Mouse (Mus musculus): ENCODE data around the gene S1pr1. TPM values are rescaled to one million over a fixed set of nuclear protein-coding genes. Genes with fewer than 3 reads are reported as not detected.

The S1pr1 gene
- polyA plus RNA-seq (2014; fragmentation: Nextera tagmentation; extraction: Ambion mirVana) = 14.8 and 15.6 TPM in 2 replicates

DNA sequence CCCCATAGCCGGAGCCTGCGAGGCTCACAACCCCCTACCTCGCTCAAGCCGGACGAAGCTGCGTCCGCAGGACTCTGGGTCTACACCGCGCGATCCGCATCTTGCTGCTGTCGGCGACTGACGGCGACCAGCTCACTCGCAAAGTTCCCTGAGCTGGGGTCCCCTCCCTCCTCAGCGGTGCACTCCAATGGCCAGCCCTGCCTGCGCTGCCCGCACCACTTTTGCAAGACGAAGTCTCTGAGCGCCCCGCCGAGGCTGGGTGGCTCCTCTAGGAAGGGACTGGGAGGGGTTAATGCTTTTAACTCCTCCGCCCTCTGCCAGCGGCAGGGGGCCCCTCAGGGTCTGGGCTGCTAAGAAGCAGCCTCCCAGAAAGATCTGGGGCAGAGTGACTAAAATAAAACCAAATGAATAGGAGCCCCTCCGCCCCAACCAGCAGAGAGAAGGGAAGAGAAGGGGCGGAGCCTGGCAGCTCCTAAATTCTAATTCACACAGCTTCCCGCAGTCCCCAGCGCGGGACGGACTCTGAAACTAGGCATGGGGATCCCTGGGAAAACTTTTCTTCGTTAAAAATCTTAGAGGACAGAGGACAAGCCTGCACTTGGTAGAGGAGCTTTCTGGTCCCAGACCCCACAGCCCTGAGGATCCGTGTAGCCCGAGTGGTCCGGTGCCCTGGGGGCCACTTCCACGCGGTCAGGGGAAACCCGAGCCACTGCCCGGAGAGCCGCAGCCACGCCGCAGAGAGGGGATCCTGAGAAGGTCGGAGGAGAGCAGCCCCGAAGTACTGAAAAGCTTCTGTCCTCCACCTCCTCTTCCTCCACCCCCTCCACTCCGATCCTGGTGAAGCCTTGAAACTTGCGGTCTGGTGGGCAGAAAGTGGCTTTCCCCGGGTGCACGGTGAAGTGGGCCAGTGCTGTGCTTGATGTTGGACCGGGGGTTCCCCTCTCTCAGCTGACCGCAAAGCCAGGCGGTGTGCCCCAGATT lies at the start of gene S1pr1:
Gene S1pr1 (minus strand): TSS at position 402 of the 981 bp plus-strand sequence.
- H3K36me3 ChIP-seq (replicated peaks; ENCODE audit: control insufficient read depth, insufficient read depth, low read depth, low read length) = no peaks in the 10 kb centered on the region
- peak within 1 kb of the TSS; percentile 44; the same call in 1 of the 2 replicates for H3K27ac ChIP-seq (replicated peaks; ENCODE audit: low read depth, low read length)
- no peaks in the 10 kb centered on the region for H3K9me3 ChIP-seq (replicated peaks; ENCODE audit: control insufficient read depth, low read length)
- H3K4me2 ChIP-seq (ENCODE audit: low read depth, low read length) = peak within 1 kb of the TSS; percentile 77
- ATAC-seq (replicated peaks; ENCODE audit: insufficient number of reproducible peaks, low FRiP score, low TSS enrichment, low read depth) (peak; percentile 96), DNase-seq (ENCODE audit: low spot score) (peak; percentile 90)
- peak within 1 kb of the TSS; percentile 71 for H3K9ac ChIP-seq (replicated peaks; ENCODE audit: low read length)
- H3K27me3 ChIP-seq (ENCODE audit: control insufficient read depth, insufficient read depth, low read length) = no peaks in the 10 kb centered on the region
- under 1% methylated on average over 51 of the region's 51 CpGs for WGBS
- H3K4me1 ChIP-seq (ENCODE audit: control insufficient read depth, insufficient read depth, low read length) = no peaks in the 10 kb centered on the region; the same call in 1 of the 2 replicates
- peak within 1 kb of the TSS; percentile 51 for H3K4me3 ChIP-seq (ENCODE audit: low read depth, low read length)

DNA sequence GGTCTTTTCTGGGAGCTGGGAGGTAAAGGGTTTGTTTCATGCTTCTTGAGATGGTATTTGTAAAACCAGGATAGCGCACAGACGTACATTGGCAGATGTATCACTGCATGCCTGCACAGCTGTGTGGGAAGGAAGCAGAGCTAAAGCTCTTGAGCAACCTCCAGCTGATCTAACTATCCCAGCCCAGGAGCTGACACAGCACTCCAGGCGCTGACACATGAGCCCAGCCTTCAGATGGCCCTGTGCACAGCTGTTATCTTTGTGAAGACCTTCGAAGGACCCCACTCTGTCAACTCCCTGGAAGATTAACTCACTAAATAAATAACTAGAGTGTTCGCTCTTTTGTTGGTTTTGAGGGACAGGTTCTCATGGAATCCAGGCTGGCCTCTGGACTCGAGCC lies 48.4 kb upstream of the S1pr1 start:
- no peak for ATAC-seq (replicated peaks; ENCODE audit: insufficient number of reproducible peaks, low FRiP score, low TSS enrichment, low read depth)
- no peak overlapping the region for H3K4me3 ChIP-seq (ENCODE audit: low read depth, low read length)
- no peak for DNase-seq (ENCODE audit: low spot score)
- H3K4me2 ChIP-seq (ENCODE audit: low read depth, low read length) = no peak overlapping the region
- H3K9ac ChIP-seq (replicated peaks; ENCODE audit: low read length) = no peak overlapping the region
- no peaks in the 10 kb centered on the region for H3K9me3 ChIP-seq (replicated peaks; ENCODE audit: control insufficient read depth, low read length)
- H3K4me1 ChIP-seq (ENCODE audit: control insufficient read depth, insufficient read depth, low read length) = no peaks in the 10 kb centered on the region
- no peaks in the 10 kb centered on the region for H3K36me3 ChIP-seq (replicated peaks; ENCODE audit: control insufficient read depth, insufficient read depth, low read depth, low read length)
- H3K27ac ChIP-seq (replicated peaks; ENCODE audit: low read depth, low read length) = no peak overlapping the region
- 59% methylated on average over 6 of the region's 6 CpGs for WGBS
- H3K27me3 ChIP-seq (ENCODE audit: control insufficient read depth, insufficient read depth, low read length) = no peaks in the 10 kb centered on the region

DNA sequence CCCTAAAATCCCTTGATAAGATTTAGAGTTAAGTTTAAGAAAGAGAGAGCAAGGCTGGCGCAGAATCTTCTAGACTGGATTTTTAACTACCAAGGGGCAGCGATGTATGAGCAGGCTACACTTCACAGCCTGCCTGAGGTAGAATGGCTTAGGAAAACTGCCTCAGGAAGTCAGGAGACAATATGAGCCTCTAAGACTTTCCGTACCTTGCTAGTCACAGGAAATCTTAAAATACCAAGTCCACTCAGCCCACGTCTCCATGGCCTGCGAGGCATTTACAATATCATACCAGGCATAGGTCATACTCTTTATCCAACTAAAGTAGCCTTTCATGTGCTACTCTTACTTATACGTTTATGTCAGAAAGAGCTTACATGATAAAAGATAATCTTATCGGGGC lies 48.0 kb upstream of the S1pr1 start:
- Histone ChIP-seq H3K4me1 (ENCODE audit: control insufficient read depth, insufficient read depth, low read length) (no peaks in the 10 kb centered on the region), H3K4me2 (ENCODE audit: low read depth, low read length) (no peak overlapping the region), H3K4me3 (ENCODE audit: low read depth, low read length) (no peak overlapping the region), H3K27me3 (ENCODE audit: control insufficient read depth, insufficient read depth, low read length) (no peaks in the 10 kb centered on the region), H3K9ac (replicated peaks; ENCODE audit: low read length) (no peak overlapping the region), H3K27ac (replicated peaks; ENCODE audit: low read depth, low read length) (no peak overlapping the region), H3K9me3 (replicated peaks; ENCODE audit: control insufficient read depth, low read length) (no peaks in the 10 kb centered on the region), H3K36me3 (replicated peaks; ENCODE audit: control insufficient read depth, insufficient read depth, low read depth, low read length) (no peaks in the 10 kb centered on the region)
- no peak for DNase-seq (ENCODE audit: low spot score)
- WGBS = 78% methylated on average over 7 of the region's 7 CpGs
- ATAC-seq (replicated peaks; ENCODE audit: insufficient number of reproducible peaks, low FRiP score, low TSS enrichment, low read depth) = no peak

DNA sequence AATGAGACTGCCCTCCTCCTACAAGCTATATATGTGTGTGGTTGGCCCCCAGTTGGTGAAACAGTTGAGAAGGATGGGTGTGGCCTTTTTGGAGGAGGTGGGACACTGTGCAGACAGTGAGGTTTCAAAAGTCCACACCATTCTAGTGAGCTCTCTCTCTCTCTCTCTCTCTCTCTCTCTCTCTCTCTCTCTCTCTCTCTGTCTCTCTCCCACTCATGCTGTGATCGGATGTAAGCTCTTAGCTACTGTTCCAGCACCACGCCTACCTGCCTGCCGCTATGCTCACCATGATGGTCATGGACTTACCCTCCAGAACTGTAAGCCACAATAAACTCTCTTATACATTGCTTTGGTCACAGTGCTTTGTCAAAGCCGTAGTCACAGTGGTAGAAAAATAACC lies 44.8 kb upstream of the S1pr1 start:
- H3K4me1 ChIP-seq (ENCODE audit: control insufficient read depth, insufficient read depth, low read length) = no peaks in the 10 kb centered on the region
- no peak overlapping the region for H3K9ac ChIP-seq (replicated peaks; ENCODE audit: low read length)
- no peak overlapping the region for H3K27ac ChIP-seq (replicated peaks; ENCODE audit: low read depth, low read length)
- no peaks in the 10 kb centered on the region for H3K36me3 ChIP-seq (replicated peaks; ENCODE audit: control insufficient read depth, insufficient read depth, low read depth, low read length)
- WGBS = 89% methylated on average over 4 of the region's 4 CpGs
- no peak for ATAC-seq (replicated peaks; ENCODE audit: insufficient number of reproducible peaks, low FRiP score, low TSS enrichment, low read depth)
- DNase-seq (ENCODE audit: low spot score) = no peak
- no peak overlapping the region for H3K4me3 ChIP-seq (ENCODE audit: low read depth, low read length)
- no peaks in the 10 kb centered on the region for H3K9me3 ChIP-seq (replicated peaks; ENCODE audit: control insufficient read depth, low read length)
- no peaks in the 10 kb centered on the region for H3K27me3 ChIP-seq (ENCODE audit: control insufficient read depth, insufficient read depth, low read length)
- H3K4me2 ChIP-seq (ENCODE audit: low read depth, low read length) = no peak overlapping the region

DNA sequence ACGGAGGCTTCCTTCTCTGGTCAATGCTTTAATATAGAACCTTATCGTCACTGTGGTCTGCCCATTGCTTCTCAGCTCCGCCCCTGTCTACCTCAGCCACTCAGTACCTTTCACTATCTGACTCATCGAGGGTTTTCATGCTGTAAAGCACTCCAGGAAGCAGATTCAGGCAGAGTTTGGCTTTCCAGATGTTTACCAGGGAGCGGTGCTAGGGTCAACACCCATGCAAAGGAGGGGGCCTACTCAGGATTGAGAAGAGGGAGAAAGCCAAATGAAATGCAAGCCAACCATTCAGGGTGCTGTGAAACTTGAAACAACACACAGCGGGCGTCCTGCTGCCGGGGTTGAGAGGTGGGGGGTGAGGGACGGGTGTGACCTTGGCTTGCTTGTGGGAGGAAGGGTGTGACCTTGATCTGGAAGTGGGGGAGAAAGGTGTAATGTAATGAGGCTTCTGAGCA lies 43.6 kb upstream of the S1pr1 start:
- no peaks in the 10 kb centered on the region for H3K36me3 ChIP-seq (replicated peaks; ENCODE audit: control insufficient read depth, insufficient read depth, low read depth, low read length)
- no peaks in the 10 kb centered on the region for H3K27me3 ChIP-seq (ENCODE audit: control insufficient read depth, insufficient read depth, low read length)
- ATAC-seq (replicated peaks; ENCODE audit: insufficient number of reproducible peaks, low FRiP score, low TSS enrichment, low read depth) (0 out of 2 replicates have a peak, but pooled peaks have one; percentile 65), DNase-seq (ENCODE audit: low spot score) (no peak)
- 16% methylated on average over 9 of the region's 9 CpGs for WGBS
- no peaks in the 10 kb centered on the region for H3K9me3 ChIP-seq (replicated peaks; ENCODE audit: control insufficient read depth, low read length)
- H3K4me3 ChIP-seq (ENCODE audit: low read depth, low read length) = no peak overlapping the region
- no peak overlapping the region for H3K4me2 ChIP-seq (ENCODE audit: low read depth, low read length)
- no peaks in the 10 kb centered on the region for H3K4me1 ChIP-seq (ENCODE audit: control insufficient read depth, insufficient read depth, low read length)
- no peak overlapping the region for H3K9ac ChIP-seq (replicated peaks; ENCODE audit: low read length)
- H3K27ac ChIP-seq (replicated peaks; ENCODE audit: low read depth, low read length) = no peak overlapping the region; the same call in 1 of the 2 replicates

DNA sequence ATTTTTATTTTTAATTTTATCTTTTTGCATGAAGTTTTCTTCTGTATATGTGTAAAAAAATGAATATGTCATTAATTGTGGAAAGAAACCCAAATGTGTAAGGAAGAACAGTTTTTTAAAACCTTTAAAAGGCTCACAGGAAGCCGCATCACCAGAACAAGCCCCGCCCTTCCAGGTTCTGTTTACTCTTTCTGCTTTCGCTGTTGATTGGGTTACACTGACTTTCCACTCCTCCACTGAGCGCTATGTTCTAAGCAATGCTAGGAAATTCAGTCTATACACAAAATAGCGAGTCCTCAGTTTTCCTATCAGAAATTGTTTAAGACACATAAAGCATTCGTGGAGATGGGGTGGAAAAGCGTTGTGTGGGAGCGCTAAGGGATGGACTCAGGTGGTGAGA lies 39.6 kb upstream of the S1pr1 start:
- ATAC-seq (replicated peaks; ENCODE audit: insufficient number of reproducible peaks, low FRiP score, low TSS enrichment, low read depth) = no peak
- 47% methylated on average over 8 of the region's 8 CpGs for WGBS

DNA sequence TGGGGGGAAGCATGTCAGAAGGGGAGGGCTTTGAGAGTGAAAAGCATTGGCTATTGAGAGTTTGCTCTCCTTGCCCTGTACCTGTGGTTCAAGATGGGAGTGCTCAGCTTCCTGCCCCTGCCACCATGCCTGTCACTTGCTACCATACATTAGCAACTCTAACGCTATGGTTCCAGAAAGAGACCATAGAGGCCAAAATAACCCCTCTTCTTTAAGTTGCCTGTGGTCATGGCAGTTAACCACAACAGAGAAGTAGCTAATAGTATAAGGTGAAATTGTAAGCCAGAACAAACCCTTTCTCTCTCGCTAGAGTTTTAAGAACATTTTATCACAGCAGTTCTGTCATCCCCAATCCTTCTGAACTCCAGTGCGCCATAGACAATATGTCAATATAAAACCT lies 35.5 kb upstream of the S1pr1 start:
- no peaks in the 10 kb centered on the region for H3K36me3 ChIP-seq (replicated peaks; ENCODE audit: control insufficient read depth, insufficient read depth, low read depth, low read length)
- no peak overlapping the region for H3K27ac ChIP-seq (replicated peaks; ENCODE audit: low read depth, low read length)
- H3K27me3 ChIP-seq (ENCODE audit: control insufficient read depth, insufficient read depth, low read length) = no peaks in the 10 kb centered on the region
- no peak for DNase-seq (ENCODE audit: low spot score)
- WGBS = 96% methylated on average over 3 of the region's 3 CpGs
- no peak overlapping the region for H3K4me2 ChIP-seq (ENCODE audit: low read depth, low read length)
- ATAC-seq (replicated peaks; ENCODE audit: insufficient number of reproducible peaks, low FRiP score, low TSS enrichment, low read depth) = no peak
- H3K4me1 ChIP-seq (ENCODE audit: control insufficient read depth, insufficient read depth, low read length) = no peaks in the 10 kb centered on the region
- H3K9ac ChIP-seq (replicated peaks; ENCODE audit: low read length) = no peak overlapping the region
- no peak overlapping the region for H3K4me3 ChIP-seq (ENCODE audit: low read depth, low read length)
- H3K9me3 ChIP-seq (replicated peaks; ENCODE audit: control insufficient read depth, low read length) = no peaks in the 10 kb centered on the region

More for the DNA sequence above, 39.6 kb upstream of the S1pr1 start:
- Histone ChIP-seq H3K27me3 (ENCODE audit: control insufficient read depth, insufficient read depth, low read length) (no peaks in the 10 kb centered on the region), H3K9me3 (replicated peaks; ENCODE audit: control insufficient read depth, low read length) (no peaks in the 10 kb centered on the region), H3K36me3 (replicated peaks; ENCODE audit: control insufficient read depth, insufficient read depth, low read depth, low read length) (no peaks in the 10 kb centered on the region), H3K4me3 (ENCODE audit: low read depth, low read length) (no peak overlapping the region), H3K4me2 (ENCODE audit: low read depth, low read length) (no peak overlapping the region), H3K4me1 (ENCODE audit: control insufficient read depth, insufficient read depth, low read length) (no peaks in the 10 kb centered on the region), H3K27ac (replicated peaks; ENCODE audit: low read depth, low read length) (no peak overlapping the region), H3K9ac (replicated peaks; ENCODE audit: low read length) (no peak overlapping the region)
- DNase-seq (ENCODE audit: low spot score) = no peak
